Mouse (Mus musculus): ENCODE results near the gene Myh7b.
"Not testable (repeated sequence)": the region's sequence is repeated elsewhere in the genome, so short reads cannot be mapped to it uniquely, and the experiment has no call there.

Myh7b gene

GRCm38 (mm10) chr2:155604560-155605235, 6.3 kb upstream of the Myh7b start:
- no peak for DNase-seq (ENCODE audit: low spot score in 2 of 2)

- DNase-seq (ENCODE audit: low spot score in 2 of 2): not testable (repeated sequence)
These were observed 5.8 kb upstream of the Myh7b start for GRCm38 (mm10) chr2:155605236-155605589.

DNA sequence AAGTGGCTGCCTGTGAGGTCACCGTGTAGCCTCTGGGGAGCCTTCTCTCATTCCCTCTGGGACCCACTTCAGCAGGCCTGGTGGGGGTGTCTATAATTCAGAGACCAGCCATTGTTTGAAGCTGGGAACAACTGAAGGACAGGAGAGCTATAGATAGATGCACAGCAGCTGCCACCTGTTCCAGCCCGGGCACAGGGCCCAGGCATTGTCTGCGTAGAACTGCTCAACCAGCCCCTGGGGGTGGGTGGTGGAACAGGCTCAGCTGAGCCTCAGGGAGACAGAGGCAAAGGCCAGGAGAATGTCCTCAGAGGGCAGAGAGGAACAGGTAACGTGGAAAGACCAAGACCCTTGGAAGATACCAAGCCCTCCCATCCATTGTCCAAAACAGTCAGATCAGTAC, 4.7 kb upstream of the Myh7b start:
- no peak for DNase-seq (ENCODE audit: low spot score in 2 of 2)

DNA sequence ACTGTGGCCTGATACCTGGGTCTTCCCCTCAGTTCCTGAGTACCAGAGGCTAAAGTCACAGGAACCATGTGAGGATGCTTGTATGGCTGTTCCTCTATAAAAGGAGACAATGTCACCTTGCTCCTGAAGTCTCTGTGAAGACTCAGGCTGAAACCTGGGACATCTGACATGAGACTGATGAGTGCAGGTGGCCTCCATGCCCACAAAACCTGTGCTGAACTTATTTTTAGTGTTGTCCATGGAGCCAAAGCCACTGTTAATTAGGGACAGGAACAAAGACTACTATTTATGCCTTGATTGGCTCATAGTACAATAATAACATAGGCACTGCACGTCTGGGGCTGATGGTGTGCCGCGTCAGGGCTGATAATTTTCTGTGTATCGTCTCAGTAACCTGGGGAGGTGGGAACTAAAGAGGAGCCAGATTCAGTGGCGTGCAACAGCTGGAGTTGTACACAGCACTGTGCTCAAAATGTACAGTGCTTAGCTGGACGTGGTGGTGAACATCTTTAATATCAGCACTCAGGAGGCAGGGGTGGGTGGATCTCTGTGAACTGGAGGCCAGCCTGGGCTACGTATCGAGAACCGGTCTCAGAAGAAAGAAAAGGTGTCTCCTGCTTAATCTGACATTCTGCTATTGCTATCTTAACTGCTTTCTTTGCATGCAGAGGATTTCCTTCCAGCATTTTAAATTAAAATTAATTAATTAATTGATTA, 980 bp downstream of the Myh7b start:
- DNase-seq (ENCODE audit: low spot score in 2 of 2): no peak

- DNase-seq (ENCODE audit: low spot score in 2 of 2): peak; percentile 62 to 69
These were observed 2.3 kb downstream of the Myh7b start for GRCm38 (mm10) chr2:155613326-155613755.

GRCm38 (mm10) chr2:155613953-155614352, 2.9 kb downstream of the Myh7b start:
- no peak for DNase-seq (ENCODE audit: low spot score in 2 of 2)

- no peak for DNase-seq (ENCODE audit: low spot score in 2 of 2)
These were observed 6.0 kb downstream of the Myh7b start for GRCm38 (mm10) chr2:155616971-155617370.

- peak; percentile 77 to 87 for DNase-seq (ENCODE audit: low spot score in 2 of 2)
These were observed 8.8 kb downstream of the Myh7b start for GRCm38 (mm10) chr2:155619817-155620216.

- no peak for DNase-seq (ENCODE audit: low spot score in 2 of 2)
These were observed 11.6 kb downstream of the Myh7b start for GRCm38 (mm10) chr2:155622606-155623005.

DNA sequence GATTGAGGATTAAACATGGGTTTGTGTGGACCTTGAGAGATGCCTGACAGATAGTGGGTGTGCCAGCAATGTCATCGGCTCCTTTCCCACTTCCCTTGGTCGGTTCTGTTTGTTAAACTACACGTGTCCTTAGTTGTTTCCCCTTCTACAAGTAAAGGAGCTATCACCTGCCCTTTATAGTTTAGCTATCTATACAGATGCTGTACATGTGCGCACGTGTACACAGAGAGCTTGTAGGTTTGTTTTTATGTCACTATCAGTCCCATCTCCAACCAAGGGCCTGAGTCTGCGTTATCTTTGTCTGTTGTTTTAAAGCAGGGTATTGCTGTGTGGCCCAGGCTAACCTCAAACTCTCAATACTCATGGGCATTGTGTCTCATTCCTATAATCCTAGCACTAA, 13.0 kb downstream of the Myh7b start:
- DNase-seq (ENCODE audit: low spot score in 2 of 2): no peak

DNA sequence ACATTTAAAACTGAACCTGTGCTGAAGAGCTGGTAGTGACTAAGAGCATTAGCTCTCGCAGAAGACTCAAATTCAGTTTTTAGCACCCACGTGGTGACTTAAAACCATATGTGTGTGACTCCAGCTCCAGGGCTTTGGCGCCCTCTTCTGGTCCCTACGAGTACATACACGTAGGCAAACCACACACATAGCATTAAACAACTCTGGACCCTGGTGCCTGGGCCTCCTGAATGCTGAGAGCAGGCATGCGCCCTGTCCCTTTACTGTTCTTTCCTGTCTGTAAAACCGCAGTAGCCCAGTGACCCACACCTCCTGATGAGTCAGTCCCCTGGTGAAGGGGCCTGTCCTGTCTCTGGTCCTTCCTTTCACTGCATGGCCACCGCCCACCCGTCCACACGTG, 13.7 kb downstream of the Myh7b start:
- DNase-seq (ENCODE audit: low spot score in 2 of 2): peak in 1 of 2 experiments; percentile 32

DNA sequence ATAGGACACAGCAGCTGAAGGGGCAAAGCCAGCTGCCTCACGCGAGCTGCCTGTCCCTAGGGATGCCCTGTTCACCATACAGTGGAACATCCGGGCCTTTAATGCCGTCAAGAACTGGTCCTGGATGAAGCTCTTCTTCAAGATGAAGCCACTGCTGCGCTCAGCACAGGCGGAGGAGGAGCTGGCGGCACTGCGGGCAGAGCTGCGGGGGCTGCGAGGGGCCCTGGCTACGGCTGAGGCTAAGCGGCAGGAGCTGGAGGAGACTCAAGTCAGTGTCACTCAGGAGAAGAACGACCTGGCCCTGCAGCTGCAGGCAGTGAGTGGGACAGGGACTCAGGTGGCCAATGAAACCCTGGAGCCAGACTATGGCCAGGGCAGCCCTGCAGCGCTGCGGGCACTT, 15.3 kb downstream of the Myh7b start:
- no peak for DNase-seq (ENCODE audit: low spot score in 2 of 2)

DNA sequence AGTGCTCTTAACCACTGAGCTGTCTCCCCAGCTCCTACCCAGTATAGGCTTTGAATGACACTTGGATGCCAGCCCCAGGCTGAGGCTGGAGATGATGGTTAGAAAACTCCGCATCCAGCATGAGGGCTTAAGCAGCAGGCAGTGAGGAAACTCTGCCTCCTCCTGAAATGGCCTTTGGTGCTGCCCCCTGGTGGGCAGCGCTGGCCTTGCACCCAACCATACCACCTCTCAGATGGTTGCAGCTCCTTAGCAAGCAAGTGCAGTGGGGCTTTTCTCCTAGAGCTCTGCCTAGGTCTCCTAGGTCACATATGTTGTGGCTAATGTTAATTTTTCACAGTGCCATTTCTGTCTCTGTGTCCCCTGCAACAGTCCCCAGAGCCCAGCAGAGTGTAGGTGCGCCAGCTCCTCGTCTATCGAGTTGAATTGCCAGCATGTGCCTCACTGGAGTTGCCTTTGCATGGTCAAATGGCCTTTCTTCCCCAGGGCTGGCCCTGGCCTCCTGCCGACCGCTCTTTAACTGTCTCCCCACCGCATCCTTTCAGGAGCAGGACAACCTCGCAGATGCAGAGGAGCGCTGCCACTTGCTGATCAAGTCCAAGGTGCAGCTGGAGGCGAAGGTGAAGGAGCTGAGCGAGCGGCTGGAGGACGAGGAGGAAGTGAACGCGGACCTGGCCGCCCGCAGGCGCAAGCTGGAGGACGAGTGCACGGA, 16.2 kb downstream of the Myh7b start:
- DNase-seq (ENCODE audit: low spot score in 2 of 2): peak; percentile 43 to 63

GRCm38 (mm10) chr2:155628112-155628511, 17.1 kb downstream of the Myh7b start:
- no peak for DNase-seq (ENCODE audit: low spot score in 2 of 2)

GRCm38 (mm10) chr2:155628519-155628918, 17.5 kb downstream of the Myh7b start:
- DNase-seq (ENCODE audit: low spot score in 2 of 2): no peak

- no peak for DNase-seq (ENCODE audit: low spot score in 2 of 2)
These were observed 18.2 kb downstream of the Myh7b start for GRCm38 (mm10) chr2:155629231-155629661.

DNA sequence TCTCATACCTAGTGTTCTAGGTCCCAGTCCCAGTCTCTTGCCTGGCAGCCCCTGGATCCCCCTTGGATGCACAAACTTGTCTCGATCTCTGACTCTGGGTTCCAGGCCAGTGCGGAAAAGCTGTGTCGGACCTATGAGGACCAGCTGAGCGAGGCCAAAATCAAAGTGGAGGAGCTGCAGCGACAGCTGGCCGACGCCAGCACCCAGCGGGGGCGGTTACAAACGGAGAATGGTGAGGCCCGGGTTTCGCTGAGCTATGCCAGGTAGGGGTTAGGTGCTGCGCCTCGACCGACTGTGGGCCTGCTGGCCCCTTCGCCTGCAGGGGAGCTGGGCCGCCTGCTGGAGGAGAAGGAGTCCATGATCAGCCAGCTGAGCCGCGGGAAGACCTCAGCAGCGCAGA, 19.1 kb downstream of the Myh7b start:
- no peak for DNase-seq (ENCODE audit: low spot score in 2 of 2)

DNA sequence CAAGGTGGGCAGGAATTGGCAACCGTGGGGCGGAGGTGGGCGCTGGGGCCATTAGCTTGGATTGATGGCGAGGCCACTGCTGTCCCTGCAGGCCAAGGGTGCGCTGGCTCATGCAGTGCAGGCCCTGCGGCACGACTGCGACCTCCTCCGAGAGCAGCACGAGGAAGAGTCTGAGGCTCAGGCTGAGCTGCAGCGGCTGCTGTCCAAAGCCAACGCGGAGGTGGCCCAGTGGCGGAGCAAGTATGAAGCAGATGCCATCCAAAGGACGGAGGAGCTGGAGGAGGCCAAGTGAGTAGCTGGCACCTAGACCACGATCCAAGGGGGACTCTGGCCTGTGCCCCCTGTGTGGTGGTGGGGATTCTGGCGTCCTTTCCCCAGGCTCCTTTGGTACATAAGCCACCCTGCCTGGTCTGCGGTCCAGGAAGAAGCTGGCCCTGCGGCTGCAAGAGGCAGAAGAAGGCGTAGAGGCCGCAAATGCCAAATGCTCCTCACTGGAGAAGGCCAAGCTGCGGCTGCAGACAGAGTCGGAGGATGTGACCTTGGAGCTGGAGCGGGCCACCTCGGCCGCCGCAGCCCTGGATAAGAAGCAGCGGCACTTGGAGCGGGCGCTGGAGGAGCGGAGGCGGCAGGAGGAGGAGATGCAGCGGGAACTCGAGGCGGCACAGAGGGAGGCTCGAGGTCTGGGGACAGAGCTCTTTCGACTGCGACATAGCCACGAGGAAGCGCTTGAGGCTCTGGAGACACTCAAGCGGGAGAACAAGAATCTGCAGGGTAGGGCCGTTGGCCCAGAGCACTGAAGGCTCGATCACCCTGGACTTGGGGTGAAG, 19.8 kb downstream of the Myh7b start:
- no peak for DNase-seq (ENCODE audit: low spot score in 2 of 2)

- DNase-seq (ENCODE audit: low spot score in 2 of 2): no peak
These were observed 21.3 kb downstream of the Myh7b start for GRCm38 (mm10) chr2:155632138-155632936.

DNA sequence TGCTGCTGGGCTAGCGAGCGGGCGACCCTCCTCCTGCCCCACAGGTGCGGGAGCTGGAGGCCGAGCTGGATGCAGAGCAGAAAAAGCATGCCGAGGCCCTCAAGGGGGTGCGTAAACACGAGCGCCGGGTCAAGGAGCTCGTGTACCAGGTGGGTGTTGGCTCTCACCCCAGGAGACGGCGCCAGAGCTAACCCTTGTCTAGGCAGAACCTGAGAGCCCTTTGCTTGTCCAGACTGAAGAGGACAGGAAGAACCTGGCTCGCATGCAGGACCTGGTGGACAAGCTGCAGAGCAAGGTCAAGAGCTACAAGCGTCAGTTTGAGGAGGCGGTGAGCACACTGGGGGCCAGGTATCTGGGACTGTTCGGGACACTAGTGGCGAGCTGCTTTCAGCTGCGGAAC, 22.1 kb downstream of the Myh7b start:
- no peak for DNase-seq (ENCODE audit: low spot score in 2 of 2)

DNA sequence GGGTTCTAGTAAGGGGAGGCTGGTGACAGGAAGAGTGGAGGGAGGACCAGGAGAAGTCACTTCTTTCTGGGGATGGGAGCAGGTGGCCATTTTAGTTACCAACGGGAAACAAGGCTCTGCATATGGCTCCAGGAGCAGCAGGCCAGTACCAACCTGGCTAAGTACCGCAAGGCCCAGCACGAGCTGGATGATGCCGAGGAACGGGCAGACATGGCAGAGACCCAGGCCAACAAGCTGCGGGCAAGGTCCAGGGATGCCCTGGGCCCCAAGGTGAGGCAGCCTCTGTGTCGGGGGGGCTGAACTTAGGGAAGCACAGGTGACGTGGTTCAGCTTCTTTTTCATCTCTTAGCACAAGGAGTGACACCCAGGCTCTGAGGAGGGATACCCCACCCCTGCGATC, 22.7 kb downstream of the Myh7b start:
- no peak for DNase-seq (ENCODE audit: low spot score in 2 of 2)
